Mouse (Mus musculus) cerebellum, adult 9-10 months (tissue): ENCODE data around the gene Fgf11.
A peak's percentile ranks its signal among the peaks of the same experiment; 100 is the strongest.

ENCODE experiments used
- DNase-seq: peaks from one replicate; pipeline ENCODE4 v3.0.0; 2022

Fgf11 gene

DNA sequence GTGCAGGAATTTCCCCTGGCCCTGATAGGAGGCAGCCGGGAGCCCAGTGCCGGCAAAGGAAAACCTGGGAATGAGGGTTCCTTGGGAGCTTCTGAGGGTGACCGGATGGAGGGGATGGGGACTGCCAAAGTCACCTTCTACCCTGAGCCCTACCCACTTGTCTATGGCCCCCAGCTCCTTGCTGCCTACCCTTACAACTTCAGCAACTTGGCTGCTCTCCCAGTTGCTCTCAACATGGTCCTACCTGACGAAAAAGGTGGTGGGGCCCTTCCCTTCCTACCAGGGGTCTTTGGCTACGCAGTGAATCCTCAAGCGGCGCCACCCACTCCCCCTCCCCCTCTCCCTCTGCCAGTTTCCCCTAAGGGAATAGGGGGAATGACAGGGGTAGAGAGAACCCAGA is 22.7 kb downstream of the Fgf11 start:
- DNase-seq, result no peak

DNA sequence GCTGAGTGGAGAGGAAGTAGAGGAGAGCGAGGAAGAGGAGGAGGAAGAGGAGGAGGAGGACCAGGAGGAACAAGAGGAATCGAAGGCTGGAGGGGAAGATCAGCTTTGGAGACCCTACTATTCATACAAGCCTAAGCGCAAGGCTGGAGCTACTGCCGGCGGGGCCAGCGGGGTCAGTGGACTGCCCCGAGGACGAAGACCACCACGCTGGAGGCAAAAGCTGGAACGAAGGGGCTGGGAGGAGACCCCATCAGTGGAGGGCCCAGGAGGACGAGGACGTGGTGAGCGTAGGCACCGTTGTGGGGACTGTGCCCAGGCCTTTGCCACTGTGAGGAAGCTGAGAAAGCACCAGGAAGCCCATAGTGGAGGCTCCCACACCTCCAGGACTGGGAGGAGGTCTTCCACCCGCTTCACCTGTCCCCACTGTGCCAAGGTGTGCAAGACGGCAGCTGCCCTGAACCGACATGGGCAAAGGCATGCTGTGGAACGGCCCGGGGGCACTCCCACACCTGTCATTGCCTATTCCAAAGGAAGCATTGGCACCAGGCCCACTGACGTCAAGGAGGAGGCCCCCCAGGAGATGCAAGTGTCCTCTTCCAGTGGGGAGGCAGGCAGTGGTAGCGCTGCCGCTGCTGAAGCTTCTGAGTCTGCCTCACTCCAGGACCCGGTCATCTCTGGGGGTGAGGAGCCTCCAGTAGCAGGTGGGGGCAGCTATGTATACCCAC is 23.2 kb downstream of the Fgf11 start:
- DNase-seq, result peak; percentile 68

GRCm38 (mm10) chr11:69777504-69778257 is 24.0 kb downstream of the Fgf11 start:
- DNase-seq, result no peak

DNA sequence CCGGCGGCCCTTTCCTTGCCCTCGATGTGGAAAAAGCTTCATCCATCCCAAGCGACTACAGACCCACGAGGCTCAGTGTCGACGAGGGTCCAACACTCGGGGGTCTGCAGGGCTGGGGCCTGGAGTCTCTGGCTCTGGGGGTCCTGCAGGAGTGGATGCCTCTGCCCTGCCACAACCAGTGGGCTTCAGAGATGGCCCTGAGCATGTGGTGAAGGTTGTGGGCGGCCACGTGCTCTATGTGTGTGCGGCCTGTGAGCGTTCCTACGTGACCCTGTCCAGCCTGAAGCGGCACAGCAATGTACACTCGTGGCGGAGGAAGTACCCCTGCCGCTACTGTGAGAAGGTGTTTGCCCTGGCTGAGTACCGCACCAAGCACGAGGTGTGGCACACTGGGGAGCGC is 25.2 kb downstream of the Fgf11 start:
- DNase-seq, result no peak

DNA sequence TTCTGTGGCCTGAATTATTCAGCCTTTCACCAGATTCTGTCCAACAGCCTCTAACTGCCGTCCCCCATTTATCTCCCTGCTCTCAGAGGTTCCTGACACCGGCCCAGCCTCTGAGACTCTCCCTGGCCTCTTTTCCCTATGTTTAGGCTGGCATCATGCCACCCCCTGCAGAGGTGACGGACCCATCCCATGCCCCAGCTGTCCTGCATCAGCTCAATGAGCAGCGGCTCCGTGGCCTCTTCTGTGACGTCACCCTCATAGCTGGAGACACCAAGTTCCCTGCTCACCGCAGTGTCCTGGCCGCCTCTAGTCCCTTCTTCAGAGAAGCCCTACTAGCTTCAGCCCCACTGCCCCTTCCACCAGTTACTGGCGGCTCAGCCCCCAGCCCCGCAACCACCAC is 25.9 kb downstream of the Fgf11 start:
- DNase-seq, result no peak

- DNase-seq, result no peak
These were observed 26.7 kb downstream of the Fgf11 start for GRCm38 (mm10) chr11:69774961-69775360.

DNA sequence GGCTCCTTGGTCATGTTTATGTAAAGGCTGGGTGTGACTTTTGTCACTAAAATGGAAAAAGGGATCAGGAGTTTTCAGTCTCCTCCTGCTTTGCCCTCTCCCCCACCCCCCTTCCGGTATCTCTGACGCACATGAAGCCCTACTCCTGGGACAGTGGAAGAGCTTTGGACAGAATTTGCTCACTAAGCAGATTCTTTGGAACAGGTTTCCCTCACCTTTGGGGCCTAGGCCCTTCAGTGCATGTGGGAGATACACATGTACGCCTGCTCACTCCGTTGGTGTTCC is 34.1 kb downstream of the Fgf11 start:
- DNase-seq, result peak; percentile 46

GRCm38 (mm10) chr11:69766872-69767624 is 34.6 kb downstream of the Fgf11 start:
- peak; percentile 53 for DNase-seq

- peak; percentile 79 for DNase-seq
These were observed 35.5 kb downstream of the Fgf11 start for GRCm38 (mm10) chr11:69766126-69766609.

- DNase-seq, result peak; percentile 67
These were observed 36.2 kb downstream of the Fgf11 start, which contains the start of gene Zbtb4 for GRCm38 (mm10) chr11:69765221-69766125. Zbtb4 (plus strand) TSS chr11:69765912.

DNA sequence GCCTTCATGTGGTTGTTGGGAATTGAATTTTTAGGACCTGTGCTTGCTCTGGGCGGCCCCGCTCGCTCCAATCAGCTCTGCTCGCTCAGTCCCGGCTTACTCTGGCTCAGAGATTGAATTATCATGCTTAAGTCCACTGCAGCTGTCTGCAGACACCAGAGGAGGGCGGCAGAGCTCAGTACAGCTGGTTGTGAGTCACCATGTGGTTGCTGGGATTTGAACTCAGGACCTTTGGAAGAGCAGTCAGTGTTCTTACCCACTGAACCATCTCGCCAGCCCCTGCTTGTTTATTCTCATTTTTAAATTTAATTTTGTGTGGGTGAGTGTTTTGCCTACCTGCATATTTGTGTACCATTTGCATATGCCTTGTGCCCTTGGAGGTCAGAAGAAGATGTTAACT is 38.1 kb downstream of the Fgf11 start:
- no peak for DNase-seq

DNA sequence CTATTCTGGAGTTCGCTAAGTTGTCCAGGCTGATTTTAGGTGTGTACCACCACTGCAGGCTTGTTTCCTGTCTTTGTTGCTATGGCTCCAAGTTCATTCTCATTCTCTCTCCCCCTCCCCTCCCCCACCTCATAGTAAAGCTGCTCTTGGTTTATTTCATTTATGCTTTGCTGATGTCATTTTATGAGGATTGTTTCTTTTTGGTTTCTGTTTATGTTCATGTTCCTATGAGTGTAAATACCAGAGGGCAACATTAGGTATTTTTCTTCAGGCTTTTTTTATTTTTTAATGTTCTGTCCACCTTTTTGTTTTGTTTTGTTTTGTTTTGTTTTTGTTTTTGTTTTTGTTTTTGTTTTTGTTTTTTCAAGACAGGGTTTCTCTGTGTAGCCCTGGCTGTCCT is 39.8 kb downstream of the Fgf11 start, which contains the start of gene Slc35g3:
Gene Slc35g3 (minus strand): TSS at position 101 of the 400 bp plus-strand sequence.
- DNase-seq, result no peak

- DNase-seq, result no peak
These were observed 40.8 kb downstream of the Fgf11 start for GRCm38 (mm10) chr11:69760901-69761200.

GRCm38 (mm10) chr11:69760160-69760900 is 41.3 kb downstream of the Fgf11 start:
- DNase-seq, result peak; percentile 65

GRCm38 (mm10) chr11:69758971-69759721 is 42.5 kb downstream of the Fgf11 start:
- DNase-seq, result peak; percentile 95

- DNase-seq, result peak; percentile 98
These were observed 43.1 kb downstream of the Fgf11 start, which contains the start of gene Polr2a for GRCm38 (mm10) chr11:69758478-69758970. Polr2a (minus strand) TSS chr11:69758637.

- DNase-seq, result peak; percentile 97
These were observed 43.6 kb downstream of the Fgf11 start for GRCm38 (mm10) chr11:69758090-69758456.

- DNase-seq, result peak; percentile 52
These were observed 44.2 kb downstream of the Fgf11 start for GRCm38 (mm10) chr11:69757303-69758089.

DNA sequence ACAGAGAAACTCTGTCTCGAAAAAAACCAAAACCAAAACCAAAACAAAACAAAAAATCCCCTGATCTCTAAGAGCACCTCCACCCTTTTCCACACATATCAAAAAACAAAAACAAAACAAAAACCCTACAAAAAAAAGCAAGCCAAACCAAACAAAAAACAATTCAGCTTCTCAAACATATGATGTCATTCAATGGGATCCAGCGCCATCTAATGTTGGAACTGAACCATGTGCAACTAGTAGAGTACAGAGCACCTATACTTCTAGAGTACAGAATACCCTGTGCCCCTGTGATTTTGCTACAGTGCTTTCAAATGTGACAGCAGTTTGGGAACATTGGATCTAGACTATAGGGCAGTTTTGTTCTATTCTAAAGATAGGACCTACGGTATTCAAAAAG is 47.0 kb downstream of the Fgf11 start:
- peak; percentile 78 for DNase-seq

DNA sequence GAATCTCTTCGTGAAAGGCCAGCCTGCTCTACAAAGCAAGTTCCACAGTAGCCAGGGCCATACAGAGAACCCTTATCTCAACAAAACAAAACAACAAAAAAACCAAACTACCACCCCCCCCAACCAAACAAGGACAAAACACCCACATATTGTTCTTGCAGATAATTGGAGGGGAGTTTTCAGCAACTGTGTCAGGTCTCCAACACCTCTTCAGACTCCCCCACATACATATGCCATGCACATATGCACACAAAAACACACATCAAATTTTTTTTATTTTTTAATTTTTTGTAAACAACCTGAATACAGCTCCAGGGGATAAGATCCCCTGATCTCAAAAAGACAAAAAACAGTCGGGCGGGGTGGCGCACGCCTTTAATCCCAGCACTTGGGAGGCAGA is 47.4 kb downstream of the Fgf11 start:
- DNase-seq, result peak; percentile 39
